Mouse (Mus musculus): ENCODE results near the gene Plxna4.

- TF ChIP-seq CTCF (IDR thresholded peaks at IDR 0.05; ENCODE audit: low read depth, low read length) = no peak
- TF ChIP-seq POLR2A (IDR thresholded peaks at IDR 0.05; ENCODE audit: borderline replicate concordance, low read depth, low read length) = no peak
Measured at GRCm38 (mm10) chr6:32569919-32570318, 18.1 kb downstream of the Plxna4 start.
